Mouse (Mus musculus): ENCODE results near the gene Mpl.

DNA sequence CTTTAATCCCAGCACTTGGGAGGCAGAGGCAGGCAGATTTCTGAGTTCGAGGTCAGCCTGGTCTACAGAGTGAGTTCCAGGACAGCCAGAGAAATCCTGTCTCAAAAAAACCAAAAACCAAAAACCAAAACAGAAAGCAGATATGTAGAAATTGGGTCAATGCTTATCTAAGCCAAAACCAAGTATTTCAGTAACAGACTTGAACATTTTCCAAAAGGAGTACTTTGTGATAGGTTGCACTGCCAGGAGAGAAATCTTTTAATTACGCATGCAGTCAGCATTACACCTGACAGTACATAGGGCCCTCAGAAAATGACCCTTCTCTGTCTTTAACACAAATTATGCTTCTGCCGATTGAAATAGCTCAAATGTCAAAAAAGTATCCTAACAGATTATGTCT, 55.9 kb downstream of the Mpl start:
- TF ChIP-seq CTCF (IDR thresholded peaks at IDR 0.05): no peak
- TF ChIP-seq EP300 (IDR thresholded peaks at IDR 0.05; ENCODE audit: insufficient read depth, low read depth, low read length): no peak

All from heart, adult 2 months (tissue).